Mouse (Mus musculus) heart, adult 8-10 months (tissue): Measurements from ENCODE around the gene Nudt22. TPM values are rescaled to one million over a fixed set of nuclear protein-coding genes. Genes with fewer than 3 reads are reported as not detected.
A peak's percentile ranks its signal among the peaks of the same experiment; 100 is the strongest.
"Not testable (repeated sequence)": the region's sequence is repeated elsewhere in the genome, so short reads cannot be mapped to it uniquely, and the experiment has no call there.

Experiments
- DNase-seq: peaks from one replicate; pipeline ENCODE4 v3.0.0; 2022; ENCODE audit warnings: low spot score
- total RNA-seq, 4 experiments: library from RNA; stranded (reverse); gene quantifications; 2 replicates each; pipeline ENCODE4 v1.2.4; 2022

Gene Nudt22
- total RNA-seq, 4 experiments from 2014 or later, result 26.8 to 34.4 (median 29.9) TPM

DNA sequence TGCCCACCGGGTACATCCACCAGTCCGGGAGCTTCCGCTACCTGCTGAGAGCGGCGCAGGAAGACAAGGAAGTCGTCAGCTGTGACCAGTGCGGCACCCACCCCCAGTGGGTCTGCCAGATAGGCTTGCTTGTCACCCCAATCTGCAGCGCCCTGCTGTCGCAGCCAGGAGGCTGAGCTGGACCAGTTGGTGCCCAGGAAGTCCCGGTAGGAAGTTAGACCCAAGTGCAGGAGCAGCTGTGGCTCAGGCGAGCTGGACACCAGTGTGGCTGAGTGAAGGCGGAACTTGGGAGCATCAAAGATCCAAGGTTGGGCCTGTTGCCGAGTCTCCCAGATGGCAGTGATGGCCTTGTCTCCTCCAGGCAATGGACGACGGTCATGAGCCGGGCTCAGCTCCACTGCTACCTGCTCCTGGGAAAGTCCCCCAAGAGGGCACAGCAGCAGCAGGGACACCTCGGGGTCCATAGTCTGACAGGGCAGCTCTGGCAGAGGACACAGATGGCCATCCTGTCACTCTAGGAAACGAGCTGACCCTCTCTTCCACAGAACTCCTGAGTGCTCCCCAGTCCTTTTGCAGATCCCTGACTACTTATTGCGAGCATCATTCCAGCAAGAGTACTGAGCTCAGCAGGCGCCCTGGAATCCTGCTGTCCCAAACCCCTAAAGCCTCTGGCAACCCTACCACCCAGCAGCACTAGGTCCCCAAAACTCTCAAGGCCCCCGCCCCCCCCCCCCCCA is 494 bp downstream of the Nudt22 start:
- no peak for DNase-seq

DNA sequence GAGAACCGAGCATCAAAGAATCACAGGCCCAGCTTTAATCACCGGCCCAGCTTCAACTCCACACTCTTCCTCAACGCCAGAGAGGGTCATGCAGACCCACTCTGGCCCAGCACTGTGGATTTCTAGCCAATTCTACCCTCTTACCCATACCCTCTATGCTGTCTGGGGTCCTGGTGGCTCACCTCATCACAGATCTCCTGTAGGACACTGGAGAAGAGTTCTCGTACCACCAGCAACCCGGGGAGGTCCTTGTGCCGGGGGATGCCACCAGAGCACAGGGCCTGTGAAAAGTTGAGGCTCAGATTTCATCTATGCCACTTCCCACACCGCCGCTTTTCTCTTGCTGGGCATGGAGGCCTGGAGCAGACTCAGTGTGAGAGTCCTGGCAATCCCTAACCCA is 1.4 kb downstream of the Nudt22 start:
- no peak for DNase-seq

DNA sequence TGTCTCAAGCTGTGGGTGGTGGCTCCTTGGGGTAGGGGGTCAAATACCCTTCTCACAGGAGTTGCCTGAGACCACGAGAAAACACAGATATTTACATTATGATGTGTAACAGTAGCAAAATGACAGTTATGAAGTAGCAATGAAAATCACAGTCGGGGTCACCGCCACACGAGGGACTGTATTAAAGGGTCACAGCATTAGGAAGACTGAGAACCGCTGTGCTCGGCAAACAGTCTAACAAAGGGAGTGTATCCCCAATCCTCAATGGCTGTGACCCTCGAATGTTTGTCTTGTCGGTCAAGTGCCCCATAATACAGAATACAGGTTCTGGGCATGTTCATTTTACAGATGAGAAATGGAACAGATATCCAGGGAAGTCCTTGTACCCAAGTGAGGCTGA is 1.9 kb downstream of the Nudt22 start:
- no peak for DNase-seq

- no peak for DNase-seq
Observed at GRCm38 (mm10) chr19:6993011-6993770, 2.7 kb downstream of the Nudt22 start.

- DNase-seq, result peak; percentile 97
Observed at GRCm38 (mm10) chr19:6992011-6992858, 3.7 kb downstream of the Nudt22 start, which contains the start of gene Dnajc4. Dnajc4 (minus strand) TSS chr19:6992572.

DNA sequence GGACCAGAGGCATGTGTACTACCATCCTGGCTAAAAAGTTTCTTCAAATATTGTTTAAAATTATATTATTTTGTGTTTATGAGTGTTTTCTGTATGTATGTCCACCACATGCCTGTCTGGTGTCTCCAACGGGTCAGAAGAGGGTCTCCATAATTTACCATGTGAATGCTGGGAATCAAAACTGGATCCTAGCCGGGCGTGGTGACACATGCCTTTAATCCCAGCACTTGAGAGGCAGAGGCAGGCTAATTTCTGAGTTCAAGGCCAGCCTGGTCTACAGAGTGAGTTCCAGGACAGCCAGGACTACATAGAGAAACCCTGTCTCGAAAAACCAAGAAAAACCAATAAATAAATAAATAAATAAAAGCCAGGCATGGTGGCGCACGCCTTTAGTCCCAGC is 4.8 kb downstream of the Nudt22 start:
- not testable (repeated sequence) for DNase-seq

DNA sequence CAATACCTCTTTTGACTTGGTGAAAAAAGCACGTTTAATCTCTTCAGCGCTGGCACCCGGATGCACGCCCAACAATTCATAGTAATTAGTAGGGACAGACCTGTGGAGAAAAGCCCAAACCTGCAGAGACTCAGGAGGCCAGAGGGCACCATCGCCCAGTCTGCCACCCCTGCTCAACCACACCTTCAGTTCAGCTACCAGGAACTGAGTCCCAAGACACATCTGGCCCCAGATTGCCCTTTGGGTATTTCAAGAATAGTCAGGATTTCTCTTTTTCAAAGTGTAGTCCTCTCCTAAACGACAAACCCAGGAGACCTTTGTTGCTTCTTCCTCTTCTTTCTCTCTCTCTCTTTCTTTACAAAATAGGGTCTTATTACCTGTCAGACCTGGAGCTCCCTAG is 5.2 kb downstream of the Nudt22 start:
- no peak for DNase-seq

DNA sequence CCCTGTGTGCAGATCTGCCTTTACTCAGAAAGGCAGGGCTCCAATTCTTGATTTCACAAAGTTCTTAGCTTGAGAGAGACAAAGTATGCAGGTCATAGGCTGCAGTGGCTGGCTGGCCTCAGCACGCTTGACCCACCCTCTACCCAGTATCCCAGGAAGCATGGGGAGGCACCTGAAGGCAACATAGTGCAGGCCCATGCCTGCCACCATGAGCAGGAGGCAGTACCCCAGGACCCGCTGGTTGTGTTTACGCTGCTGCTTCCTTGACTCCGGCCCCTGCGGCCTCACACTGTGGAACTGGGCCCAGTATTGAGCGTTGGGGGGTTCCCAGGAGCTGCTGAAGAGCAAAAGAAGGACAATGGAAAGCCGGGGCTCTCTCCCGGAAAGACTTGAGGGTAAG is 6.7 kb downstream of the Nudt22 start:
- DNase-seq, result no peak

DNA sequence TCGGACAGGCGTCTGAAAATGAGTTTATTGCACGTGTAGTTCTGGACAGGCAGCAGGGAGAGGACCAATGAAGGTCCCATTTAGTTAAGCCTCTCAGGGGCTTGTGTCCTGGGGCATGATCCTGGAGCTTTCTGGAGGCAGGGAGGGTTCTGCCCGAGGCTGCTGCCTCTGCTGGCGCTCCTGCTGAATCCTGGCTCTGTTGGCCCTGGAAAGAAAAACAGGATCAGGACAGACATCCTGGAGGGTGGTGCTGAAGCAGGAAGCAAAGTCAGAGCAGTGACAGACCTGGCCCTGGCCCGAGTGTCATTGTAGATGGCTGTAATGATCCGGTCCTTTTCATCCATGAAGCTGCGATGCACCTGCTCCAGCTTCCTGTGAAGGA is 8.0 kb downstream of the Nudt22 start:
- DNase-seq, result no peak

GRCm38 (mm10) chr19:6987061-6987903 is 8.6 kb downstream of the Nudt22 start, which contains the start of gene Vegfb:
Vegfb (minus strand) TSS chr19:6987651.
- no peak for DNase-seq

- DNase-seq, result no peak
Observed at GRCm38 (mm10) chr19:6985951-6986708, 9.8 kb downstream of the Nudt22 start.

DNA sequence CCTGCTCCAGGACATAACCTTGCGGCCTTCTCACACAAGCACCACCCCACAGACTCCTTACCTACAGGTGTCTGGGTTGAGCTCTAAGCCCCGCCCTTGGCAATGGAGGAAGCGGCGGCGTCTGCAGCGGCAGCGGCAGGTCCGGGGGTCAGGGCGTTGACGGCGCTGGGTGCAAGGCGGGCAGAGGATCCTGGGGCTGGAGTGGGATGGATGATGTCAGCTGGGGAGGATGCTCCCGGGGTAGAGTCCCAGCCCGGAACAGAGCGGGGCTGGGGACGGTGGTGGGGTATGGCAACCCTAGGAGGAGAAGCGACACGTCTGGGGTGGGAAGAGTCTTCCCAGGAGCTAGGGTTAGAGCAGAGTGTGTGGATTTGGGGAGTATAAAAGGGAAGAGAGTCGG is 10.6 kb downstream of the Nudt22 start:
- no peak for DNase-seq

- DNase-seq, result no peak
Observed at GRCm38 (mm10) chr19:6983621-6984020, 12.3 kb downstream of the Nudt22 start.

DNA sequence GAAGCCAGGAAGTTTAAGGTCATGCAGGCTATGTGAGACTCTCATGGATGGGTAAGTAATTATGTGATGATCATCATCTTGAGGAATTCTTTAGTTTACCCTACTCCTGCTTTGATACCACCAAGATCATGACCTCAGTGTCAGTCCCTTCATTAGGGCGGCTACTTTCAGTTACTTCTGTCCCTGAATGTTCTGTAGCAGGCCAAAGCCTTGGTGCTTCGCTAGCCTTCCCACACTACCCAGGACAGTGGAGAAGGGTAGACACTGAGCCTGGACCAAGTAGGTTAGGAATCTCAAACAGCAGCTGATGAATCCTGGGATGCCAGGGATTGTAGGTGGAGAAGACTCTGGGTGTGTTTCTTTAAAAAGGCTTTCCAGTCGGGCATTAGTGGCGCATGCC is 14.5 kb downstream of the Nudt22 start:
- no peak for DNase-seq

DNA sequence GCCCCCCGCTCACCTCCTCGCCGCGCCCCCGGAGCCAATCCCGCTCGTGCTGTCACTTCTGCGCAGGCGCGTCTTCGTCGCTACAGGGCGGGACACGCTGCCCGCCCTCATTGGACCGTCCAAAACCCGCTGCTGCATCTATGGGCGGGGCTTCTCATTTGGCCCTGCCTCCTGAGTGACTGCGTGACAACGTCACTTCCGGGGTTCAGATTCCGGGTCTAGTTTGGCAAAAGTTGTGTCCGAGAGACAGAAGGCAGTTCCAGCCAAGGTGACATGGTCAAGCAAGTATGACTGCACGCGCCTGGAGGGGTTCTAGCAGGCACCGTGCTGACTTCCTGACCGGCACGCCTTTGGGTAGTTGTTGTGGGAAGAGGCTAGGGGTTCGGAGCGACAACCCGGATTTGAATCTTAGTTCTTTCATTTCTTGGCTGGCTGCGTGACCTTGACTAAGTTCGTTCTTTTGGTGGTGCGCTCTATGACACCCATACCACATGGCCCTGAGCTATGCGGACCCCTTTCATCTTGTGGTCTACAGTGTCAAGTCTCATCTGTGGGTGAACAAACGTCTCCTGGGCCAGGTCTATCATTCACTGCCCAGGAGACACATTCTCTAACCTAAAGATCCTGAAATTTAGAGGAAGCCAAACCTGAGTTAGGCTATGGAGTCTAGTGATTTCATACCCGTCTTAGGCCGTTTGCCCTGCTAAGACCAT is 15.4 kb downstream of the Nudt22 start, which contains the start of gene Fkbp2:
Fkbp2 (minus strand) TSS at position 121 of the 713 bp plus-strand sequence.
- DNase-seq, result peak; percentile 98

DNA sequence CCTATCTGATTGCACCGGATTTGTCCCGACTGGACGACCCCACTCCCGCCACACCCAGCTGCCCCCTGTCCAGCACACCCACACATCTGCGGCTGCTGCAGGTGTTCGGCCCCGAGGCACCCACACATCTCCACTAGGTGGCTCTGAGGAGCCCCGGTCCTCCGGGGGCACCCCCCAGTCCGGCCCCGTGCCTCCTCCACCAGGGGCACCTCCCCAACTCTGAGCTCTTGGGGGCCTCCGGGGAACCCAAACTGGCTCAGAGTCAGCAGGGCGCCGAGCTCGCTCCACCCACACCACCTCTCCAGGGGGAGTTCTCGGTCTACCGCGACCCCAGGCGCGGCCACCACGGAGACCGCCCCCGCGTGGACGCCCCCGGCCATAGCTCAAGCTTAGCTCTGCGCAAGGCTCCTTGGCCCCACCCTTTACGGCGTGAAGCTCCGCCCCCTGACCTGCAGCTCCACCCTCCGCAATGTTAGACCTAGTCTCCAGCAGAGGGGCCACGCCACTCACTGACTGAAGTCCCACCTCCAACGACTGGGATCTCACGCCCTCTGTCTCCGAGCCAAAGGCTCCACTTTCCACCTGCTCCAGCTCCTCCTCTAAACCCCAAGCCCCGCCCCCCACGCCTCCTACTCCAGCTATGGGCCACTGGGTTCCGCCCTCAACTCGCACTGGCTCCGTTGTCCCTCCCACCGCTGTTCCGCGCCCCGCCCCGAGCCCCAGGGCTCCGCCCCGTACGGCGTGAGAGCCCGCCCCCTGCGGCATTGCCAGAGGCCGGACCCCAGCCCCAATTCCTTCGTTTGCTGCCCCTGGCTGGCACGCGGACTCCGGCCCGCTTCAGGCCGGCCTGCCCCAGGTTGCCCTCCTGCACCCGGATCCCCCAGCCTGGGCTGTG is 16.2 kb downstream of the Nudt22 start:
- DNase-seq, result peak; percentile 99

DNA sequence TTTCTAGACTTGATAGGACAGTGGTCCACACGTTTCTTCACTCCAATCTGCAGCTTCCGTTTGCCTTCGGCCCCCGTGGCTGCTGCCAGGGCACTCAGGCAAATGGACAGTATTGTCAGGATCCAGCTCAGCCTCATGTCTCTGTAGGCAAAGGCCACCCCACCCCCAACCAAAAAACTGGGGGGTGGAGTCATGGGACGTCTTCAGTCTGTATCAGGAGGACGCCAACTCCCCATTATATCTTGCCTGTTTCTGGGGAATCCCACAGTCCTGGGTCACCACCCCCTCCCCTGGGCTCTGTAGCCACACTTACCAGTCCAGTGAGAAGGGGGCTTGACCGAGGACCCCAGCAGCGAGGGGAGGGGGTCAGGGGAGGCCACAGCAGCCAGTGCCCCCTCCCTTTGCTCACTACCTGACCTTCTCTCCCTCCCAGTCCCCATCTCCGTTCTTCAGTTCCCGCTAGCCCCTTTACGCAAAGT is 16.9 kb downstream of the Nudt22 start:
- DNase-seq, result no peak

- DNase-seq, result no peak
Observed at GRCm38 (mm10) chr19:6978639-6978974, 17.3 kb downstream of the Nudt22 start.
